Mouse (Mus musculus) hindbrain, embryonic 13.5 days (tissue): Measurements from ENCODE around the gene Gpkow. TPM values are rescaled to one million over a fixed set of nuclear protein-coding genes. Genes with fewer than 3 reads are reported as not detected.
A peak's percentile ranks its signal among the peaks of the same experiment; 100 is the strongest.

Source experiments
- ATAC-seq: fragments of 200-750 bp; cut with Nextera tagmentation; 2 replicates; pipeline ENCODE4 v1.8.0; 2017; ENCODE audit warnings: moderate TSS enrichment; ENCODE audit not compliant: low FRiP score
- H3K27ac ChIP-seq: fragments of 300-500 bp; sonication (generic); 2 replicates; pipeline ENCODE4 v1.5.1; 2015; ENCODE audit warnings: inconsistent platforms, mild to moderate bottlenecking, moderate library complexity
- H3K27me3 ChIP-seq: fragments of 300-500 bp; sonication (generic); 2 replicates; pipeline ENCODE4 v1.6.1; 2015; ENCODE audit warnings: mild to moderate bottlenecking, inconsistent platforms
- H3K36me3 ChIP-seq: fragments of 300-500 bp; sonication (generic); 2 replicates; pipeline ENCODE4 v1.6.1; 2015; ENCODE audit warnings: mild to moderate bottlenecking, inconsistent platforms
- H3K4me1 ChIP-seq: fragments of 300-500 bp; sonication (generic); replicated peaks from 2 replicates; pipeline ENCODE4 v1.6.1; 2015; ENCODE audit warnings: inconsistent platforms
- H3K4me2 ChIP-seq: fragments of 300-500 bp; sonication (generic); 2 replicates; pipeline ENCODE4 v1.6.1; 2015; ENCODE audit warnings: inconsistent platforms, mild to moderate bottlenecking, moderate library complexity
- H3K4me3 ChIP-seq: fragments of 300-500 bp; sonication (generic); 2 replicates; pipeline ENCODE4 v1.5.1; 2015; ENCODE audit warnings: mild to moderate bottlenecking, inconsistent platforms
- H3K9ac ChIP-seq: fragments of 300-500 bp; sonication (generic); 2 replicates; pipeline ENCODE4 v1.6.1; 2015; ENCODE audit warnings: mild to moderate bottlenecking, inconsistent platforms
- H3K9me3 ChIP-seq: fragments of 300-500 bp; sonication (generic); 2 replicates; pipeline ENCODE4 v1.6.1; 2016; ENCODE audit warnings: inconsistent platforms
- WGBS: fragments of 180-500 bp; shearing (Covaris S2); methylation state at CpG from one replicate; pipeline ENCODE4 v1.1.7; 2015; 5-methylcytosine and 5-hydroxymethylcytosine counted together
- polyA plus RNA-seq: library from polyadenylated mRNA; unstranded; fragments of >200 nt; fragmentation: Nextera tagmentation; extraction: Ambion mirVana; gene quantifications from 2 replicates; pipeline ENCODE4 v1.2.1, GENCODE M21; 2015

The Gpkow gene
- 43.0 and 46.3 TPM in 2 replicates for polyA plus RNA-seq

DNA sequence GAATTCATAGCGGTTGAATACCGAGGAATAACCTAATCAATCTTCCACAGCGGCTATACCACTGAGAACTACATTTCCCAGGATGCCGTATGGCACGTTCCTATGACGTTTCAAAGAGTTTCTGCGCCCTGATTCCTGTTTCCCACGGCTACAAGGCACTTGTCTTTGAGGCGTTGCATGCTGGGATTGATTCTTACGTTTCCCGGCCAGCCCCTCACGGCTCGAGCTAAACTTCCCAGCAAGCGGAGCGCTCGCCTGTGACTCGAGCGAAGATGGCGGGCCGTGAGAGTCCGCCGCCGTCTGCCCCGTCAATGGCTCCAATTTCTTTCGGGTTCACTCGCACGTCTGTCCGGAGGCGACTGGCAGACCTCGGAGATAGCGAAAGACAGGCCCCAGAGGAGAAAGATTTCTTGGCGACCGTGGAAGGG lies at the start of gene Gpkow:
Gene Gpkow (plus strand): TSS at position 178 of the 428 bp plus-strand sequence.
- Histone ChIP-seq H3K9me3 (no peaks in the 10 kb centered on the region), H3K4me1 (peaks cover 16% of the 10 kb centered on the region), H3K4me3 (peak within 1 kb of the TSS; percentile 53), H3K9ac (peak within 1 kb of the TSS; percentile 68), H3K27ac (peak within 1 kb of the TSS; percentile 58), H3K4me2 (peak within 1 kb of the TSS; percentile 60), H3K36me3 (peaks cover 9% of the 10 kb centered on the region), H3K27me3 (no peaks in the 10 kb centered on the region)
- 14% methylated on average over 33 of the region's 33 CpGs for WGBS
- ATAC-seq, result peak; percentile 96

DNA sequence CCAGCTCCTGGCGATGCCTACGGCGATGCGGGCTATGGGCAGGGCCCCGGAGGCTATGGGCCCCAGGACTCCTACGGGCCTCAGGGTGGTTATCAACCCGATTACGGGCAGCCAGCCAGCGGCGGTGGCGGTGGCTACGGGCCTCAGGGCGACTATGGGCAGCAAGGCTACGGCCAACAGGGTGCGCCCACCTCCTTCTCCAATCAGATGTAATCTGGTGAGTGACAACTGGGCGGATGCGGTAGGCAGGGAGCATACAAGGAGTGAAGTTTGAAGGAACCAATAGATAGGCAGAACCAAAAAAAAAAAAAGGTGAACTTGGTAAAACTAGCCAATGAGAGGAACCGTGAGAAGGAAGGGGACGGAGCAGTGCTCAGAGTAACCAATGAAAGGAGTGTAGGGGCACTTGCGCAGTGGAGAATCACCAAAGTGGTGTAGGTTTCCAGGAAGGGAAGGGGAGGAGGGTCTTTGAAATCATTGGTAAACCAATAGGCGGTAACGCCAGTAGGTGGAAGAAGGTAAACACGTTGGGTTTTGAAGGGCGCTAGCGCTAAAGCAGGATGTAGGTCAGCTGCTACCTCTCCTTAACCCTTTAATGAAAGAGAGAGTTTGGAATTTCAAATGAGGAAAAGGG lies 48.1 kb upstream of the Gpkow start:
- Histone ChIP-seq H3K4me2 (peak overlapping the region; percentile 50), H3K9ac (peak overlapping the region; percentile 65), H3K36me3 (peaks cover 30% of the 10 kb centered on the region; the same call in 1 of the 2 replicates), H3K9me3 (no peaks in the 10 kb centered on the region), H3K27ac (peak overlapping the region; percentile 81), H3K4me1 (peaks cover 6% of the 10 kb centered on the region), H3K27me3 (no peaks in the 10 kb centered on the region), H3K4me3 (peak overlapping the region; percentile 31)
- 14% methylated on average over 22 of the region's 25 CpGs for WGBS
- ATAC-seq, result peak; percentile 96

DNA sequence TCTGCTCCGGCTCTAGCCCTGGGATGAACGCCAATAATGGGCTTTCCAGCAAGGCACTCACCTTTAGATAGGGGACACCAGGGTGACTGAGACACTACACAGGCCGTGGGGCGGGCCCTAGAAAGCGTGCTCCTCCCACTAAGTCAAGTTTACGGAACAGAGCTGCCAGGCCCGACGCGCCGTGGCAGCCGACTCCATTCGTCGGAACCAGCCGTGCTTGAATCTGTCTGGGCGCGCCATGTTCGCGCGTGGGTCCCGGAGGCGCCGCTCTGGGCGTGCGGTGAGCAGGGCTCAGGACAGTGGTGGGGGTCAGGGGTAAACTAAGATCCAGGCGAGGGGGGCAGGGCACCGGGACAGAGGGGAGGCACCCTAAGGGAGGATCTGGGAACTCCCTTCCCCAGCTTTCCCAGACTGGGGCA lies 39.7 kb upstream of the Gpkow start, which contains the start of gene Prickle3:
Gene Prickle3 (plus strand): TSS at position 40 of the 419 bp plus-strand sequence.
- ATAC-seq, result peak; percentile 46; the same call in 1 of the 2 replicates
- Histone ChIP-seq H3K4me1 (no peaks in the 10 kb centered on the region), H3K9me3 (no peaks in the 10 kb centered on the region), H3K27me3 (no peaks in the 10 kb centered on the region), H3K4me3 (peak within 1 kb of the TSS; percentile 30), H3K9ac (no peak within 1 kb of the TSS), H3K27ac (no peak within 1 kb of the TSS), H3K4me2 (peak within 1 kb of the TSS; percentile 47), H3K36me3 (peaks cover 7% of the 10 kb centered on the region; the same call in 1 of the 2 replicates)
- 23% methylated on average over 26 of the region's 26 CpGs for WGBS

DNA sequence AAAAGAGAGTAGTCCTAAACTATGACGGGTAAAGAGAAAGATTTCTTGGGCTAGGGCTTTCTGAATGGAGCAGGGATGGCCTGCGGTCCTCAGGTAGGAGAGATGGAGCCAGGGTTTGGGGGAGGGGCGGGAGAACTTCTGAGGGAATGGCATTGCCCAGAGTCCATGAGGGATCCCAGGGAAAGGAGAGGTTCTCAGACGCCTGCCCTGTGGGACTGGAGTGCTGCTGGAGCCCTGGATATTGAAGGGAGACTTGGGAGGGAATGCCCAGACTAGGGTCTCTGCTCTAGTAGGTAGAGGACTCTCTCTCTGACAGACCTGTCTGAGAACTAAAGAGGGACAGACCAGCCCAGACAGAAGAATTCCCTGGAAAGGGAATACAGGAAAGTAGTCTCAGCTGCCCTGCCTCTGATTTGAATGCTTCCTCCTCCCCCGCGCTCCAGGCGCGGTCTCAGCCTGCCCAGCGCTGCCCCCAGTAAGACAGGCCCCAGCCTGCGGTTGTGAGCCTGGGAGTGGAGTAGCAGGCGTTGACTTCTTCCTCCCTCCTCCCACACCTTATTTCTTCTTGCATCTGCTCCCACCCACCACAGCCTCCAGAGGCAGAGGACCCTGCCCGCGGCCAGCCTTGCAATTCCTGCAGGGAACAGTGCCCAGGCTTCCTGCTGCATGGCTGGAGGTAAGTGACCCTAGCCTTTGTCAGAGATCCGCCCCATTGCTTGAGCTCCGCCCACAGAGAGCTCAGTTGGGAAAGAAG lies 38.7 kb upstream of the Gpkow start:
- ATAC-seq, result 0 out of 2 replicates have a peak, but pooled peaks have one; percentile 13
- Histone ChIP-seq H3K36me3 (no peaks in the 10 kb centered on the region), H3K4me1 (no peaks in the 10 kb centered on the region), H3K9ac (no peak overlapping the region), H3K27me3 (no peaks in the 10 kb centered on the region), H3K9me3 (no peaks in the 10 kb centered on the region), H3K27ac (no peak overlapping the region), H3K4me2 (peak overlapping the region; percentile 47), H3K4me3 (no peak overlapping the region)
- 24% methylated on average over 13 of the region's 15 CpGs for WGBS

DNA sequence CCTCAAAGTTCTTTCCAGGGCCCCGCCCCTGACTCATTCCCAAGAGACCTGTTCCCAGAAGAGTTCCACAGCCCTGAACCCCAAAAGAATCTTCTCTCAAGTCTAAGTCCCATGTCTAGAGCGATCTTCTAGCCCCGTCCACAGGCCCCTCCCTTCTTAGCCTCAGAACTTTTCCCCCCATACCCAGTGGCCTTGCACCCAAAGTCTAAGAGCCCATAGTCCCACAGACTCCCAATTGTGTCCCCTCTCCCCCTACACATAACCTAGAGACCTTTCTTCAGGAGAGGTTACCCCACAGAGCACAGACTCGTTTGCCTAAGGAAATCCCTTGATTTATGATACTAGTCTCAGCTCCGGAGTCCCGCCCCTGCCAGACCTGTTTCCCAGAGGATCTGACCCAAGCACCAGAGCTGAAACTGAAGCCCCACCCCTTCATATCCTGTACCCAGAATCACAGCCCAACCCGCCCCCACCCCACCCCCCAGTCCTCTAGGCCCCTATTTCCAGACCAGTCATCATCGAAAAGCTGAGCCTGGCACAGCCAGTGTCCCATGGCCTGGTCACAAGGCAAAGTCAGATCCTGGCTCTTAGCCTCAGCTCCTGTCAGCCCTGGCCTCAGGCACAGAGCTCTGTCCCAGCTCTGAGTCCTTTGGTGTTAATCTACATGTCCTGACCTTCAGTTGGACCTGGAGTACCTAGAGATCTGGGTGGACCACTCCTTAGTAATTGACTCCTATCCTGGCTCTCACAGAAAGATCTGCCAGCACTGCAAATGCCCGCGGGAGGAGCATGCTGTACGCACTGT lies 37.9 kb upstream of the Gpkow start:
- Histone ChIP-seq H3K4me2 (0 out of 2 replicates have a peak overlapping the region, but pooled peaks have one; percentile 47), H3K9ac (no peak overlapping the region), H3K9me3 (no peaks in the 10 kb centered on the region), H3K36me3 (no peaks in the 10 kb centered on the region), H3K27ac (no peak overlapping the region), H3K4me1 (no peaks in the 10 kb centered on the region), H3K4me3 (no peak overlapping the region), H3K27me3 (no peaks in the 10 kb centered on the region)
- WGBS, result 54% methylated on average over 11 of the region's 11 CpGs
- 0 out of 2 replicates have a peak, but pooled peaks have one; percentile 21 for ATAC-seq

DNA sequence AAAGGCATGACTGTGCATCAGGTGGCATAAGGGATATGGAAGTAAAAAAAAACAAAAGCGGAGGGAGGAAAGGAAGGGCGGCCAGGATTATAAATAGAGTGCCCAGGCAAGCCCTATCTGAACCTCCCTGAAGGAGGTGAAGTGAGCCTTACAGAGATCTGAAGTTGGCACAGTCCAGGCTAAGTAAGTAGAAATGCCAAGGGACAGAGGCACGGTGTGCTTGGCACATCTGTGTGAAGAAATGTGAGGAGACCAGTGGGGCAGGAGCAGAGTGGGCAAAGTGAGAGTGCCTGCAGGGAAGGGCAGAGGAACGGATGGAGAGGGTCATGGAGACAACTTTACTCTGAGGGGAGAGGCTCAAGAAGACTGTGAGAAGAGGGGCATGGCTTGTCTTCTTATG lies 35.8 kb upstream of the Gpkow start:
- no peak overlapping the region for H3K4me2 ChIP-seq
- no peak for ATAC-seq
- H3K4me1 ChIP-seq, result no peaks in the 10 kb centered on the region
- no peaks in the 10 kb centered on the region for H3K27me3 ChIP-seq
- H3K36me3 ChIP-seq, result no peaks in the 10 kb centered on the region
- H3K9ac ChIP-seq, result no peak overlapping the region
- no peaks in the 10 kb centered on the region for H3K9me3 ChIP-seq
- 82% methylated on average over 4 of the region's 4 CpGs for WGBS
- H3K4me3 ChIP-seq, result no peak overlapping the region
- no peak overlapping the region for H3K27ac ChIP-seq

DNA sequence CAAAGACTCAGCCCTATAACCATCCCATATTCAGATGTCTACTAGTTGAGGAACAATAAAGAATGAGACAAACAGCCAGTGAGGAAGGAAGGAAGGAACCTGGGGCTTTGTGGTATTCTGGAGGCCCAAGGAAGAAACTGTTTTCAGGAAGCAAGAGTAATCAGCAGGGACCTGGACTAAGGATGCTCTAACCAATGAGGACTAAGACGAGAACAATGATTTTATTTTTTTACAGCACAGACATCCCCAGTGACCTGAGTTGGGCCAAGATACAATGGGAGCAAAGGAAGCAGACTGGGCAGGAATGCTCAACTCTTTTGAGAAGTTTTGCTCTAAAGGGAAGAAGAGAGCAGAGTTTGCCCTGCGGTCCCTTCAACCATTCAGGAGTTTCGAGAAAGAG lies 34.0 kb upstream of the Gpkow start:
- 89% methylated on average over 3 of the region's 3 CpGs for WGBS
- Histone ChIP-seq H3K9me3 (no peaks in the 10 kb centered on the region), H3K36me3 (no peaks in the 10 kb centered on the region), H3K4me1 (no peaks in the 10 kb centered on the region), H3K9ac (no peak overlapping the region), H3K27ac (no peak overlapping the region), H3K27me3 (no peaks in the 10 kb centered on the region), H3K4me3 (no peak overlapping the region), H3K4me2 (no peak overlapping the region)
- ATAC-seq, result no peak

DNA sequence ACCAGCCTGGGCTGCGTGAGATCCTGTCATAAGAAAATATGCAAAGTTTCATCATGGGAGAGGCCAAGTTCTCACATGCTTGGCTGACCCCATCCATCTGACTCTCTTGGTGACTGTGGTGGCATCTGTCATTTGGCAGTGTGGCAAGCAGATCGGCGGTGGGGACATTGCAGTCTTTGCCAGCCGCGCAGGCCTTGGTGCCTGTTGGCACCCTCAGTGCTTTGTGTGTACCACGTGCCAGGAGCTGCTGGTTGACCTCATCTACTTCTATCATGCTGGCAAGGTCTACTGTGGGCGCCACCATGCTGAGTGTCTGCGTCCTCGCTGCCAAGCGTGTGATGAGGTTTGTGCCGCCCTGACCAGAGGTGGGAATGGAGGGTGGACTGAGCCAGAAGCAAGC lies 32.1 kb upstream of the Gpkow start:
- no peak for ATAC-seq
- Histone ChIP-seq H3K4me1 (no peaks in the 10 kb centered on the region), H3K4me2 (no peak overlapping the region), H3K36me3 (no peaks in the 10 kb centered on the region), H3K9ac (no peak overlapping the region), H3K4me3 (no peak overlapping the region), H3K9me3 (no peaks in the 10 kb centered on the region), H3K27ac (no peak overlapping the region), H3K27me3 (no peaks in the 10 kb centered on the region)
- 84% methylated on average over 11 of the region's 11 CpGs for WGBS

DNA sequence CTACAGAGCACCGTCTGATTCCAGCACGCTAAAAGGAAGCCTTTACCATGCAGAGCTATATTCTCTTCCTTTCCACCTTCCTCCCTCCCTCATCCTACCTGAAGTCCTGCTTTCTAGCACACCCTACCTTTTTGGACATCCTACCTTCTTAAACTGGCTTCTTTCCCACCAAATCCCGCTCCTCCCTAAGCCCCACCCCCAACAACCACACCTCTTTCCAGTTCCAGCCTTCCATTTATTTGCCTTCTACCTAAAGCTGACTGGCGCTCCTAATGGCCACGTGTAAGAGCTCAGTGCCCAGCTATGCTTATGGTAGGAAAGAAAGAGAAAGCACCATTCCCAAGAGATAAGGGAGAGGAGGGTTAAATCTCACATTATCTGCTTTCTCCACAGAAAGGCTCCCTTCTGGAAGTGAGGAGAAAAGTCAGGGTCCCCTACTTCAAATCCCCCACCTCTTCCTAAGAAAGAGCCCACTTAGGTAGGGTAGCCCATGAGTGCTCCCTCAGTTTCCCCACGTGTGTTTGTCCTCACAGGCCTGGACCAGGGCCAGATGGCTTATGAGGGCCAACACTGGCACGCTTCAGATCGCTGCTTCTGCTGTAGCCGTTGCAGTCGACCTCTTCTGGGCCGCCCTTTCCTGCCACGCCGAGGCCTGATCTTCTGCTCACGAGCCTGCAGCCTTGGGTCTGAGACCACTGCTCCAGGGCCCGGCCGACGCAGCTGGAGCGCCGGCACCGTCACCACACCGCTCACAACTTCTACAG lies 31.0 kb upstream of the Gpkow start:
- H3K9me3 ChIP-seq, result no peaks in the 10 kb centered on the region
- WGBS, result 80% methylated on average over 21 of the region's 21 CpGs
- H3K36me3 ChIP-seq, result no peaks in the 10 kb centered on the region
- H3K27me3 ChIP-seq, result no peaks in the 10 kb centered on the region
- H3K9ac ChIP-seq, result no peak overlapping the region
- no peaks in the 10 kb centered on the region for H3K4me1 ChIP-seq
- H3K4me3 ChIP-seq, result no peak overlapping the region
- H3K4me2 ChIP-seq, result no peak overlapping the region
- H3K27ac ChIP-seq, result no peak overlapping the region
- ATAC-seq, result no peak

DNA sequence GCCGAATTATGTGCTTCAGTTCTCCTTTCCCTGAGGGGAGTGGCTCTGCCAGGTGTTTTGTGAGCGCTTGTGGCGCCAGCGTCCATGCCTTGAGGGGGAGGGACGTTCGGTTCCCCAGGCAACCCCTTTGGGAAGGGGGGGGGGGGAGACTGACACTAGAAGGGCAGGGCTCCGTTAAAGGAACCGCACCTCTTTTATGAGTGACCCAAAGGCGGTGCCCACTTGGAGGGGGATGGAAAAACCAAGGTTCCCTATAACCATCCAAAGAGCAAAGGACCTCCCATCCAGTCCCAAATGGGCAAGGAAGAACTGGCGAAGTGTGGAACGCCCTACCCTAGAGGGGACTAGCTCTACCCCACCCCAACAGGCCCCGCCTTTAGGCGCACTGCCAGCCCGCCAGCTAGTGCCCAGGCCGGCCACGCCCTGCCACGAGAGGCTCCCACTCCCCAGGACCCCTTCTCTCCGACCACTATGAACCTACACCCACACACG lies 26.5 kb upstream of the Gpkow start:
- 15% methylated on average over 15 of the region's 19 CpGs for WGBS
- Histone ChIP-seq H3K27me3 (0 out of 2 replicates have a peak, but pooled peaks cover 6% of the 10 kb centered on the region), H3K4me2 (peak overlapping the region; percentile 49), H3K4me3 (peak overlapping the region; percentile 34), H3K27ac (no peak overlapping the region), H3K9me3 (no peaks in the 10 kb centered on the region), H3K36me3 (no peaks in the 10 kb centered on the region), H3K4me1 (no peaks in the 10 kb centered on the region), H3K9ac (0 out of 2 replicates have a peak overlapping the region, but pooled peaks have one; percentile 43)
- peak; percentile 60; the same call in 1 of the 2 replicates for ATAC-seq

DNA sequence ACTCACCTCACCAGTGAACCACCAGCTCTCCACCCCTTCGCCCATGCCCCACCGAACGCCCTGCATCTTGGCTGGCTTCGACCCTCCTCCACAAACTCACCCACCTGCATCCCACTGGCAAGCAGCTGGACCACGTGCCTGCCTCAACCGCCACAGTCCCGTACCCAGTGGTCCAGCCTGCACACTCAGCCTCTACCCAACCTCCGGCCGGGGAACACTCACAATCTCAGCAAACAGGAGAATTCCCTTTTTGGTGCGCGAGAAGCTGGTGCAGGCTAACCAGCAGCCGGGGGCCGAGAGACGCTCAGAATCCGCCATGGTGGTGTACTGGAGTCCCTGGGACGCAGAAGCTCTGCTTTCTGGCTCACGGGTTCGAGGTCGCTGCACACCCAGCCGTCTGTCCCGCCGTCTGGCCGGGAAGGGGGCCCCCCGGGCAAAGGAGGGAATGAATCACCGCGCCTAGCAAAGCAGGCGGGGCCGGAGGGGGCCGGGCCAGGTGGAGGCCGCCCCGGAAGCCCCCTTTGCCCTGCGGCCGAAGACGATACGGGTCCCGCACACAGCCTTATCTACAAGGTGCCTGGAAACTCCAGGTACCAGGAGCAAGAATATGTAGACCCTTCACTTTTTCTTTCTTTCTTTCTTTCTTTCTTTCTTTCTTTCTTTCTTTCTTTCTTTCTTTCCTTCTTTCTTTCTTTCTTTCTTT lies 25.9 kb upstream of the Gpkow start, which contains the start of gene Plp2:
Gene Plp2 (minus strand): TSS at position 470 of the 703 bp plus-strand sequence.
- no peaks in the 10 kb centered on the region for H3K4me1 ChIP-seq
- 17% methylated on average over 25 of the region's 36 CpGs for WGBS
- H3K9me3 ChIP-seq, result no peaks in the 10 kb centered on the region
- H3K9ac ChIP-seq, result peak within 1 kb of the TSS; percentile 43; the same call in 1 of the 2 replicates
- 0 out of 2 replicates have a peak, but pooled peaks cover 6% of the 10 kb centered on the region for H3K27me3 ChIP-seq
- no peaks in the 10 kb centered on the region for H3K36me3 ChIP-seq
- peak within 1 kb of the TSS; percentile 34 for H3K4me3 ChIP-seq
- H3K4me2 ChIP-seq, result peak within 1 kb of the TSS; percentile 49
- peak; percentile 71; the same call in 1 of the 2 replicates for ATAC-seq
- no peak within 1 kb of the TSS for H3K27ac ChIP-seq
